Mouse (Mus musculus) limb, embryonic 14.5 days (tissue): Measurements from ENCODE around the gene Fbn1. TPM values are rescaled to one million over a fixed set of nuclear protein-coding genes. Genes with fewer than 3 reads are reported as not detected.

Experiments used
- ATAC-seq: fragments of 200-750 bp; cut with Nextera tagmentation; 2 replicates; pipeline ENCODE4 v1.8.0; 2017; ENCODE audit warnings: low read depth, moderate number of reproducible peaks, moderate TSS enrichment; ENCODE audit not compliant: low FRiP score
- DNase-seq: peaks from one replicate; pipeline ENCODE4 v3.0.0-alpha.2; 2015; ENCODE audit warnings: low spot score
- H3K27ac ChIP-seq: fragments of 300-500 bp; sonication (generic); replicated peaks from 2 replicates; pipeline ENCODE4 v1.5.1; 2014; ENCODE audit warnings: low read depth, mild to moderate bottlenecking, low read length, moderate library complexity, mixed read lengths
- H3K27me3 ChIP-seq: fragments of 300-500 bp; sonication (generic); 2 replicates; pipeline ENCODE4 v1.6.1; 2014; ENCODE audit warnings: low read length, mixed read lengths; ENCODE audit not compliant: control insufficient read depth, insufficient read depth
- H3K36me3 ChIP-seq: fragments of 300-500 bp; sonication (generic); 2 replicates; pipeline ENCODE4 v1.6.1; 2014; ENCODE audit warnings: mild to moderate bottlenecking, low read length, moderate library complexity, mixed read lengths; ENCODE audit not compliant: control insufficient read depth, insufficient read depth
- H3K4me1 ChIP-seq: fragments of 300-500 bp; sonication (generic); 2 replicates; pipeline ENCODE4 v1.6.1; 2014; ENCODE audit warnings: antibody characterized with exemption, low read length, mixed read lengths; ENCODE audit not compliant: control insufficient read depth, insufficient read depth
- H3K4me2 ChIP-seq: fragments of 300-500 bp; sonication (generic); replicated peaks from 2 replicates; pipeline ENCODE4 v1.6.1; 2014; ENCODE audit warnings: low read depth, mild to moderate bottlenecking, low read length, moderate library complexity; ENCODE audit not compliant: severe bottlenecking
- H3K4me3 ChIP-seq: fragments of 300-500 bp; sonication (generic); replicated peaks from 2 replicates; pipeline ENCODE4 v1.5.1; 2014; ENCODE audit warnings: low read length
- H3K9ac ChIP-seq: fragments of 300-500 bp; sonication (generic); 2 replicates; pipeline ENCODE4 v1.6.1; 2014; ENCODE audit warnings: mild to moderate bottlenecking, low read depth, low read length, moderate library complexity; ENCODE audit not compliant: severe bottlenecking
- H3K9me3 ChIP-seq: fragments of 300-500 bp; sonication (generic); 2 replicates; pipeline ENCODE4 v1.6.1; 2016; ENCODE audit warnings: low read length; ENCODE audit not compliant: control insufficient read depth
- POLR2A ChIP-seq: fragments of 200-500 bp; IDR thresholded peaks from 2 replicates; pipeline ENCODE4 v1.8.0; 2012; ENCODE audit warnings: inconsistent platforms, mild to moderate bottlenecking, moderate library complexity, borderline replicate concordance; ENCODE audit not compliant: insufficient read depth, insufficient read length; ENCODE audit errors: extremely low read depth
- WGBS: fragments of 180-500 bp; shearing (Covaris S2); extraction: QIAGEN DNeasy Blood & Tissue Kit; methylation state at CpG from one replicate; pipeline ENCODE4 v1.1.7; 2014; 5-methylcytosine and 5-hydroxymethylcytosine counted together
- polyA plus RNA-seq, 2 experiments: library from polyadenylated mRNA; depleted of rRNA in 1 of 2; stranded (reverse) in 1 of 2; unstranded in 1 of 2; fragments of >200 nt; fragmentation: Nextera tagmentation in 1 of 2; extraction: Ambion mirVana in 1 of 2; gene quantifications; 2 replicates each; pipeline versions ENCODE4 v1.2.1 to v1.2.3; 2012 to 2014

Gene Fbn1
- polyA plus RNA-seq, 2 experiments = 31.4 to 49.4 TPM

- ATAC-seq (no peak), DNase-seq (no peak)
- no peak overlapping the region for H3K27ac ChIP-seq
- no peak overlapping the region for H3K4me2 ChIP-seq
- no peak overlapping the region for H3K9ac ChIP-seq
- peaks cover 55% of the 10 kb centered on the region for H3K36me3 ChIP-seq
- no peak overlapping the region for H3K4me3 ChIP-seq
- no peaks in the 10 kb centered on the region for H3K9me3 ChIP-seq
- no peaks in the 10 kb centered on the region for H3K27me3 ChIP-seq
- H3K4me1 ChIP-seq = no peaks in the 10 kb centered on the region
- TF ChIP-seq POLR2A = no peak
- 56% methylated on average over 7 of the region's 7 CpGs for WGBS
These were observed 125.0 kb downstream of the Fbn1 start for GRCm38 (mm10) chr2:125382613-125383272.

- ATAC-seq = no peak
- Histone ChIP-seq H3K27me3 (no peaks in the 10 kb centered on the region), H3K4me1 (no peaks in the 10 kb centered on the region), H3K9me3 (no peaks in the 10 kb centered on the region), H3K36me3 (peaks cover 50% of the 10 kb centered on the region), H3K9ac (no peak overlapping the region), H3K27ac (no peak overlapping the region), H3K4me3 (no peak overlapping the region), H3K4me2 (no peak overlapping the region)
- no peak for DNase-seq
- no peak for TF ChIP-seq POLR2A
- 76% methylated on average over 2 of the region's 2 CpGs for WGBS
These were observed 127.7 kb downstream of the Fbn1 start for GRCm38 (mm10) chr2:125380086-125380485.

GRCm38 (mm10) chr2:125379206-125379605 is 128.6 kb downstream of the Fbn1 start:
- ATAC-seq (no peak), DNase-seq (no peak)
- no peak for TF ChIP-seq POLR2A
- Histone ChIP-seq H3K4me3 (no peak overlapping the region), H3K4me2 (no peak overlapping the region), H3K36me3 (peaks cover 50% of the 10 kb centered on the region), H3K27me3 (no peaks in the 10 kb centered on the region), H3K27ac (no peak overlapping the region), H3K9me3 (no peaks in the 10 kb centered on the region), H3K9ac (no peak overlapping the region), H3K4me1 (peaks cover 3% of the 10 kb centered on the region; the same call in 1 of the 2 replicates)
- WGBS = 86% methylated on average over 2 of the region's 2 CpGs

GRCm38 (mm10) chr2:125375926-125376325 is 131.9 kb downstream of the Fbn1 start:
- ATAC-seq (no peak), DNase-seq (no peak)
- Histone ChIP-seq H3K36me3 (peaks cover 39% of the 10 kb centered on the region), H3K9ac (no peak overlapping the region), H3K27ac (no peak overlapping the region), H3K4me1 (peaks cover 10% of the 10 kb centered on the region), H3K9me3 (no peaks in the 10 kb centered on the region), H3K4me3 (no peak overlapping the region), H3K4me2 (no peak overlapping the region), H3K27me3 (no peaks in the 10 kb centered on the region)
- WGBS = 78% methylated on average over 5 of the region's 5 CpGs
- no peak for TF ChIP-seq POLR2A

GRCm38 (mm10) chr2:125375301-125375700 is 132.5 kb downstream of the Fbn1 start:
- TF ChIP-seq POLR2A = no peak
- no peak overlapping the region for H3K27ac ChIP-seq
- H3K4me2 ChIP-seq = no peak overlapping the region
- no peaks in the 10 kb centered on the region for H3K9me3 ChIP-seq
- H3K4me1 ChIP-seq = peaks cover 10% of the 10 kb centered on the region
- no peaks in the 10 kb centered on the region for H3K27me3 ChIP-seq
- H3K4me3 ChIP-seq = no peak overlapping the region
- H3K36me3 ChIP-seq = peaks cover 41% of the 10 kb centered on the region
- DNase-seq (no peak), ATAC-seq (no peak)
- no peak overlapping the region for H3K9ac ChIP-seq
- WGBS = 86% methylated on average over 10 of the region's 10 CpGs

GRCm38 (mm10) chr2:125369666-125370065 is 138.1 kb downstream of the Fbn1 start:
- no peaks in the 10 kb centered on the region for H3K27me3 ChIP-seq
- 88% methylated on average over 8 of the region's 8 CpGs for WGBS
- peaks cover 10% of the 10 kb centered on the region for H3K4me1 ChIP-seq
- TF ChIP-seq POLR2A = no peak
- ATAC-seq (no peak), DNase-seq (no peak)
- no peak overlapping the region for H3K4me2 ChIP-seq
- peaks cover 72% of the 10 kb centered on the region for H3K36me3 ChIP-seq
- H3K27ac ChIP-seq = no peak overlapping the region
- no peak overlapping the region for H3K9ac ChIP-seq
- H3K4me3 ChIP-seq = no peak overlapping the region
- no peaks in the 10 kb centered on the region for H3K9me3 ChIP-seq
